Mouse (Mus musculus): ENCODE data around the gene Vezt. TPM values are rescaled to one million over a fixed set of nuclear protein-coding genes. Genes with fewer than 3 reads are reported as not detected.

The Vezt gene
- polyA plus RNA-seq (2015; fragmentation: Nextera tagmentation; extraction: Ambion mirVana): 21.1 and 22.6 TPM in 2 replicates

DNA sequence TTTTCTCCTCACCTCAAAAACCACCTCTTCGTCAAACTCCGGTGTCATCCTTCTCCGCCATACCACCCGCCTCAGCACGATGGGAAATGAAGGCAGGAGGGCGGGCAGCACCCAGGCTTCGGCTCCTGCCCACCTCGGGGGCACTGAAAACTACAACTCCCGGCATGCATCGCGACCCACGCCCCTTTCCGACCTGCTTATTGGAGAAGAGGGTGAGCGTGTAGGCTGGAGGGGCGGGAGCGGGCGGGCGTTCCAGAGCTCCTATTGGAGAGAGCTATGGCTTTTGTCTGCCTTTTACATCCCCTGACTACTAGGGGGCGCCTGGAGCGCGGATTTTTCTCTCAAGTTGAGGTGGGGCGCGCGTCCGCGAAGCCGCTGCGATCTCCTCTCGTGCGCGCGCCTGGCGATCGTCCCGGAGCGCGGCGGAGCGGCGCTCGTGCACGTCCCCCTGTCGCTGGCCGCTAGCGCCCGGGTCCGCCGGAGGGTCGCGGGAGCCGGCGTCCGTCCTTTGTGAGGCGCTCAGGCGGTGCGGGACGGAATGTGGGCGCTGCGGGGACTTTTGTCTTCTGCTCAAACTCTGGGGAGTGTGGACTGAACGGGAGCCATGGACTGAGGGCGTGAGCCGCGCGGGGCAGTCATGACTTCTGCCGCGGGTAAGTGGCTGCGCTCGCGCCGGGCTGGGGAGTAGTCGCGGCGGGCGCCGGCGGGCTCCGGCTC lies at the start of gene Vezt, which contains the start of gene Fgd6:
Gene Vezt, minus strand, starts transcription at position 160 of the 717 bp plus-strand sequence.
Gene Fgd6, plus strand, starts transcription at position 344 of the 717 bp plus-strand sequence.
- ATAC-seq (ENCODE audit: insufficient read depth, low FRiP score, low read depth): peak; percentile 98
- under 1% methylated on average over 77 of the region's 77 CpGs for WGBS

DNA sequence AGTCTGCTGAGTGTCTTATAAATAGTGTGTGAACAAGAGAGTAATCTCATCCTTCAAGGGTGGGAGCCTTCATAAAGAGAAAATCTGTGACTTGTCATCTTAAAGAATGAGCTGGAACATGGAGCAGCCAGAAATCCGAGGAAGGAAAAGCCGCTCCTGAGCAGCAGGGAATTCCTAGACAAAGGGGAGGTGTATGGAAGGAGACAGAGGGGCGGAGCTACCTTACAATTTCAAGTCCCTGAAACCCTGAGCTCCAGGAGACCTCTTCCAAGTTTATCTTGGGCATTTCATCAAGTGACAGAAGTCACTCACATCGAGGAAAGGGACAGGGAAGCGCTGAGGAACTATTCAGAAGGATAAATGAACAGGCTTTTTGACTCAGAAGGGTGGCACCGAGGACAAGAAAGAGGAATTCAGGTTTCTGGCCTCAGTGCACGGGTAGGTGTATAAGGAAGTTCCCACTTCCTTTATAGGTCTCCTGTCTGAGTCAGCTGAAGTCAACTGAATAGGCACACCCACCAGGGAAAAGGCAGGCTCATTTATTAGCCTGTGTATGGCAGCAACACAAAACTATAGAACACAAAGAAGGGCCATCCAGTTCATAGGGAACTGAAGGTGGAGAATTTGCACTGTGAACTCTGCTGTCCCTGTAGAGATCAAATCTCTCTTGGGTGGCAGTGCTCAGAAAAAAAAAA lies 46.6 kb upstream of the Vezt start:
- Histone ChIP-seq H3K4me2 (peak overlapping the region; percentile 21; the same call in 1 of the 2 replicates), H3K4me3 (replicated peaks) (no peak overlapping the region), H3K9ac (no peak overlapping the region), H3K9me3 (no peaks in the 10 kb centered on the region), H3K27ac (peak overlapping the region; percentile 62), H3K4me1 (no peaks in the 10 kb centered on the region), H3K27me3 (replicated peaks) (no peaks in the 10 kb centered on the region), H3K36me3 (no peaks in the 10 kb centered on the region)
- peak; percentile 72; the same call in 1 of the 2 replicates for ATAC-seq (ENCODE audit: insufficient read depth, low FRiP score, low read depth)
- 38% methylated on average over 7 of the region's 7 CpGs for WGBS

More for the DNA sequence above, at the start of gene Vezt, which contains the start of gene Fgd6:
- Histone ChIP-seq H3K4me1 (peaks cover 6% of the 10 kb centered on the region; the same call in 1 of the 2 replicates), H3K9me3 (no peaks in the 10 kb centered on the region), H3K4me3 (replicated peaks) (peak within 1 kb of the TSS; percentile 72), H3K27me3 (replicated peaks) (no peaks in the 10 kb centered on the region), H3K9ac (peak within 1 kb of the TSS; percentile 70), H3K27ac (peak within 1 kb of the TSS; percentile 76), H3K36me3 (no peaks in the 10 kb centered on the region), H3K4me2 (peak within 1 kb of the TSS; percentile 71)

DNA sequence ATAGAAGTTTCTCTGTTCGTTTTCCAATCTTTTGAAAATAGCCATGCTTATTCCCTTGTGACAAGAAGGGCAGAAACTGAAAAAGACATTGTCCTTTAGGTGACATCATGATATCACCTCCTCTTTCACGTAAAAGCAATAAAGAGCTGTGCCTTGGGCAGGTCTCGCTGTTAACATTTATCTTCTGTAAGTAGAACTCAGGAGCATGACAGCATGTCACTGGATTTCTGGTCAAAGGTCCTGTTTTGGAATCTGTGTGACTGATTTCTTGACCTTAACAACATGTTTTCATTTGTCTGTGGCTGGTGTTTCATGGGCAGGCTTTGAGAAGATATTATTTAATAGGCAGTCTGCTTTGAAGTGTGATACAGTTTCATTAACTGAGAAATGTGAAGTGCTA lies 45.1 kb upstream of the Vezt start:
- no peaks in the 10 kb centered on the region for H3K36me3 ChIP-seq
- H3K4me1 ChIP-seq: no peaks in the 10 kb centered on the region
- ATAC-seq (ENCODE audit: insufficient read depth, low FRiP score, low read depth): no peak
- H3K4me2 ChIP-seq: no peak overlapping the region
- no peaks in the 10 kb centered on the region for H3K9me3 ChIP-seq
- WGBS: 66% methylated on average over 3 of the region's 3 CpGs
- H3K27ac ChIP-seq: no peak overlapping the region
- no peaks in the 10 kb centered on the region for H3K27me3 ChIP-seq (replicated peaks)
- no peak overlapping the region for H3K9ac ChIP-seq
- H3K4me3 ChIP-seq (replicated peaks): no peak overlapping the region

DNA sequence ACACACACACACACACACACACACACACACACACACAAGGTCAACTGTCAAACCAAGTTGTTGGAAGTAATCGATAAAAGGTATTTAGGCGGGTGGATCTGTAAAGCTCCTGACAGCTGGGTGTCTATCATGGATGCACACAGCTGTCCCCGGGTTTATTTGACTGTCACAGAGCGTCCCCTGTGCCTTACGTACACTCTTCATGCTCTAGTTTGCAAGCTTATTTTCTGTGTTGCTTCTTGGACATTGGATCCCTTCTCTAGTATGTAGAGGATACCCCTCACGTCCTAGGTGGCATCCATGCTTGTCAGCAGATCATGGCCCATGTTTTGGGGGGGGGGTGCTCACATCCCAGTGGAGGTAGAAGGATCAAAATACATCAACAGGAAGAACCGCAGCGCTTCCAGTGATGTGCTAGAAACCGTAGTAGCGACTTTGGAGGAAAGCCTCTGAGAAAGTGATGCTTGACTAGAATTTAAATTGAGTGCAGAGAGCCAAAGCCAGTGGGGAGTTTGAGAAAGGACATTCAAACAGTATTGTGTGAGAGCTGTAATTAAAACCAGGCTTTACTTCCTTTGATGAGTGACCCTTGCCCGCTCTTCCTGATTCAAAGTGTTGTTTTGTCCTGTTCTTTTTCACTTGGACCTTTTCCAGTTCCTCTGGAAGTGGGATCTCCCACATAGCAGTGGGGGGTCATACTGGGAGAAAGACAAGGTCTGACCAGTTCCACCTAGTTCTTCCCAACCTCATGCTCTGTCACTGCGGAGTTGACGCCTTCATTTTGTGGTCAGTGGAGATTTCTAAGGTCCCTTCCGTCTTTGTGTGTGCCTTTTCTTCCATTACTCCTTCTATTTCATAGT lies 41.6 kb upstream of the Vezt start:
- 82% methylated on average over 14 of the region's 14 CpGs for WGBS

DNA sequence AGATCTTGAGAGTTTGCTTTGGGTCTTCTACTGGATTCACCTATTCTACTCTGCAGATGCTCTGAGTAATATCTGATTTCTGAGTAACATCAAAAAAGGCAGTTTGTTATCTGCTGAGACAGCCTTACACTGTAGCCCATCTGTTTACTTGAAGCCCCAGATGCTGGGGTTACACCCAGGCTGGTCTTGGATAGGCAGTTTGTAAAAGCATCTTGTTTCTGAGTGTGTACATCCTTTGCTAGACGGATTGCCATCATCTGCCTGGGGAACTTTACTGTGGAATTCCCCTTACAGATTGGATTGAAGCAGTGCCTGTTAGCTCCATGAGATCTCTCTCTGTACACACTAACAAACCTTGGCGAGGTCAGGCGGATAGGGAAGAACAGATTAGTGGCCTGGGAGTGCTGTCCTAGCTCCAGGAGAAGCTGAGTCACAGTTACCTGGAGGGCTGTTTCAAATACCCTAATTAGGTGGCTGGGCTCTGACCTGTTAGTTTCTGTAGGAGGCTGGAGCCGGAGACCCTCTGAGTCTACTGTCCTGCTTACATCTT lies 37.4 kb upstream of the Vezt start:
- no peaks in the 10 kb centered on the region for H3K9me3 ChIP-seq
- H3K4me1 ChIP-seq: peaks cover 15% of the 10 kb centered on the region
- no peak overlapping the region for H3K9ac ChIP-seq
- no peaks in the 10 kb centered on the region for H3K27me3 ChIP-seq (replicated peaks)
- 49% methylated on average over 4 of the region's 4 CpGs for WGBS
- no peak overlapping the region; the same call in 1 of the 2 replicates for H3K4me2 ChIP-seq
- no peaks in the 10 kb centered on the region for H3K36me3 ChIP-seq
- ATAC-seq (ENCODE audit: insufficient read depth, low FRiP score, low read depth): peak; percentile 72
- no peak overlapping the region for H3K4me3 ChIP-seq (replicated peaks)
- H3K27ac ChIP-seq: peak overlapping the region; percentile 54

More for the DNA sequence above, 41.6 kb upstream of the Vezt start:
- H3K27me3 ChIP-seq (replicated peaks): no peaks in the 10 kb centered on the region
- no peaks in the 10 kb centered on the region for H3K9me3 ChIP-seq
- H3K4me3 ChIP-seq (replicated peaks): no peak overlapping the region
- ATAC-seq (ENCODE audit: insufficient read depth, low FRiP score, low read depth): no peak
- H3K4me1 ChIP-seq: peaks cover 11% of the 10 kb centered on the region
- no peak overlapping the region for H3K9ac ChIP-seq
- H3K4me2 ChIP-seq: no peak overlapping the region
- no peaks in the 10 kb centered on the region for H3K36me3 ChIP-seq
- H3K27ac ChIP-seq: no peak overlapping the region

DNA sequence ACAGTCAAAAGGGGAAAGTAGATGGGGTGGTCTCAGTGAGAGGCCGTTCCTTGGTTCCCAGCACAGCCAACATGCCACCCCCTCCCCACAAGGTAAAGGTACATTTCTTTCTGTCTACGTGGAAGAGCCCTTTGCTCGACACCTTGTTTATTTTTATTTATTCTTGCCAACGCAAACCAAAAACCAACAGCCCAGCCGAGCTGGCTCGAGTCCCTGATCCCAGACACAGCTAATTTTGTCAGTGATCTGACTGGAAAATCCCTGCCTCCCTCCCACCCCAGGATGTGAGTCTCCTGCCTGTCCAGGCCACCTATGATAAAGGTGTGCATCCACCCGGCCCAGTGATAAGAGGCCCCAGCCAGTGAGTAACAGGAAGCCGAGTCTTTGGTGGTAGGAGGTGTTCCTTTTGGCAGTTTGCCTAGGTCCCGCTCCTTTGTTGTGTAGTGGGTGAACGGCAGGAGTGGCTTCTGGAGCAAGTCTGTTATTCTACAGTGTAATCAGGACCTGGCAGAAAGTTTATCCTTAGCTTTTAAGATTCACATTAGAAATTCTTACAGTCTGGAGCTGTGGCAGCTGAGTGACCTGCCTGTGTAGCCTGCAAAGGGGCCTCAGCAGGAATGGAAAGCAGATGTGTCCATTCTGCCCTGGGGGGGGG lies 36.8 kb upstream of the Vezt start:
- peak overlapping the region; percentile 54; the same call in 1 of the 2 replicates for H3K27ac ChIP-seq
- no peak overlapping the region for H3K9ac ChIP-seq
- H3K4me3 ChIP-seq (replicated peaks): no peak overlapping the region
- peak; percentile 57 for ATAC-seq (ENCODE audit: insufficient read depth, low FRiP score, low read depth)
- H3K4me1 ChIP-seq: peaks cover 15% of the 10 kb centered on the region
- no peaks in the 10 kb centered on the region for H3K36me3 ChIP-seq
- WGBS: 28% methylated on average over 10 of the region's 10 CpGs
- no peaks in the 10 kb centered on the region for H3K9me3 ChIP-seq
- peak overlapping the region; percentile 16; the same call in 1 of the 2 replicates for H3K4me2 ChIP-seq
- no peaks in the 10 kb centered on the region for H3K27me3 ChIP-seq (replicated peaks)

DNA sequence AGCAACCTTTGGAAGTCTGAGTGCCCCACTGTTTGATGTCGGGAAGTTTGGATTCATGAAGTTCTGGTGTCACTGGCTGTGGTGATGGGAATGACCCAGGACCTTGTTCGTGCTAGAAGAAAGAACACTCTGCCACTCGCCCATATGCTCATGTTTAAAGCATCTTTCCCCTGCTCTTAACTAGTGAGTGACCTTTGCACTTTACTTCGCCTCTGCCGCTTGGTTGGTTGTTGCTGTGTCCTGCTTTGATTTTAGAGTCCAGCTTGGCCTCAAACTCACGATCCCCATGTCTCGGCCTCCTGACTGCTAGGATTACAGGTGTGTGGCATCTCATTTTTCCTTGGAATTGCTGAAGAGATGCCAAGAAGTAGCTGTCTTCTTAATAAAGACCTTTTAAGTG lies 36.0 kb upstream of the Vezt start:
- no peaks in the 10 kb centered on the region for H3K36me3 ChIP-seq
- 78% methylated on average over 7 of the region's 7 CpGs for WGBS
- H3K27me3 ChIP-seq (replicated peaks): no peaks in the 10 kb centered on the region
- H3K4me1 ChIP-seq: peaks cover 15% of the 10 kb centered on the region
- no peak overlapping the region for H3K4me3 ChIP-seq (replicated peaks)
- H3K27ac ChIP-seq: no peak overlapping the region
- H3K9ac ChIP-seq: no peak overlapping the region
- no peak for ATAC-seq (ENCODE audit: insufficient read depth, low FRiP score, low read depth)
- H3K9me3 ChIP-seq: no peaks in the 10 kb centered on the region
- H3K4me2 ChIP-seq: no peak overlapping the region

DNA sequence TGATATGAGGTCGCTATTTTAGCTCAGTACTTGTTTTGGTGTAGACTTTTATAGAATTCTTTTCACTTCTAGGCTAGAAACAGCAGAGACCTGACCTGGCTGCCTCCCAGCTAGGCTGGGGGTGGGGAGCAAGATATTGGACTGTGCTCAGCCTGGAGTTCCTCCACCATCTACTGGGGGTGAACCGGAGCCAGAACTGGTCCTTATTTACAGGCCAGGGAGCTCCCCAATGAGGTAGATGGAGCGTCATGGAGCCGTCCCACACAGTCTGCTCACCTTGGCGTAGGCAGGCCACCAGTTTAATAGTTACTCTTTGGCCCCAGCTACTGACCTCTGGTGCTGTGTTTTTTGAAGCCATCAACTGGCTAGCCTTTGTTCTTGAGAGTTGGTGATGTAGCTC lies 33.1 kb upstream of the Vezt start:
- Histone ChIP-seq H3K9ac (no peak overlapping the region), H3K27me3 (replicated peaks) (no peaks in the 10 kb centered on the region), H3K27ac (no peak overlapping the region), H3K4me2 (no peak overlapping the region), H3K9me3 (no peaks in the 10 kb centered on the region), H3K4me1 (peaks cover 15% of the 10 kb centered on the region), H3K36me3 (no peaks in the 10 kb centered on the region), H3K4me3 (replicated peaks) (no peak overlapping the region)
- no peak for ATAC-seq (ENCODE audit: insufficient read depth, low FRiP score, low read depth)
- 80% methylated on average over 5 of the region's 5 CpGs for WGBS

DNA sequence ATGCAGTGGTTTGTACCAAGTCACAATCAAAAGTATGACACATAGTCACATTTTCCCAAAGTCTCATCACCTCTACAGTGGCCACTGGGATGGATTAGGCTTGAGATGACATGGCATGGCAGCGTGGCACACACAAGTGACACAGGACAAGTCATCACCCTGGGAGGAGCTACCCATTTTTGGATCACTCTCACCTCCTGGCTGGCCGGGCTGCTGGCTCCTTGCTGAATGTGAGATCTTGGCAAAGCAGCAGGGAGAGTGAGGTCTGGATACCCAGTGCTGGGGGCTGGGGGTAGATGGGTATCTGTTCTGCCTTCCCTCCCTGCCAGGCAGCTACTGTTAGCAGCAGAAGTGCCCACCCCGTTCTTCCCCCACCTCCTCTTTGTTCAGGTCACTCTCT lies 31.3 kb upstream of the Vezt start:
- WGBS: 76% methylated on average over 3 of the region's 3 CpGs
- Histone ChIP-seq H3K27me3 (replicated peaks) (no peaks in the 10 kb centered on the region), H3K9me3 (no peaks in the 10 kb centered on the region), H3K9ac (no peak overlapping the region), H3K27ac (no peak overlapping the region), H3K36me3 (no peaks in the 10 kb centered on the region), H3K4me2 (no peak overlapping the region), H3K4me1 (0 out of 2 replicates have a peak, but pooled peaks cover 1% of the 10 kb centered on the region), H3K4me3 (replicated peaks) (no peak overlapping the region)
- ATAC-seq (ENCODE audit: insufficient read depth, low FRiP score, low read depth): no peak

DNA sequence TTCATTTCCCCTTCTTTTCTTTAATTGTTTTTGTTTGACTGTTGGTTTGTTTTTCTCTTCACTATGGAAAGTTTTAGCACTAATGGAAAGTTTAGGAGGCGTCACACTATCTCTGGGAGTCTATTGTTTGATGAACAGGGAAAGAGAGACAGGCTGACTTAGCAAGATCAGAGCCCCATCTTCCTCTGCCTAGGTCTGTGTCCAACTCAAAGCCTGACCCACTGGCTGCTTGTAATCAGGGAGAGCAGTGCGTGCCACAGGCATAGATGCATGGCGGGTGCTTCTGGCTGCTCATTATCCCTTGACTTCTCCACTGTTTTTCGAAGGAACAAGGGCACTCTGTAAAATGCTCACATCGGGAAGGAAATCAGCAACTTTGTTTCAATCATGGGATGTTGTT lies 26.7 kb upstream of the Vezt start:
- WGBS: 75% methylated on average over 5 of the region's 5 CpGs
- ATAC-seq (ENCODE audit: insufficient read depth, low FRiP score, low read depth): no peak
- Histone ChIP-seq H3K4me2 (no peak overlapping the region), H3K4me1 (peaks cover 9% of the 10 kb centered on the region; the same call in 1 of the 2 replicates), H3K27me3 (replicated peaks) (no peaks in the 10 kb centered on the region), H3K4me3 (replicated peaks) (no peak overlapping the region), H3K27ac (no peak overlapping the region), H3K9me3 (no peaks in the 10 kb centered on the region), H3K36me3 (no peaks in the 10 kb centered on the region), H3K9ac (no peak overlapping the region)

DNA sequence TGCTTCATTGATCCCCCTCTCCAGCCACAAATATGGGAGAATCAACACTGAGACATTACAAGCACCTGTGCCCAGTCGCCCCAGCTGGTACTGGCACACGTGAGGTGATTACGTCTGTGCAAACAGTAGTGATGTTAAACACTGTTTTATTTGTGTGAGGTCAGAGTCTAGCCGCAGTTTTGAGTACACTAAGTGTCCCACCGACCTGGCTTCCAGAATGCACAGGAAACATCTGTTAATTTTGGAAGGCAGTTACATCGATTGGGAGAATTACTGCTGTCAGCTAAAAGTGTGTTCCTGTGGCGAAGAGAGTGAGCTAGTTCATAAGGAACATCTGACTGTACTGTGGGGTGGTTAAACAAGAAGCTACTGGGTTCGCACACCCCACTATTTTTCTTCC lies 24.6 kb upstream of the Vezt start:
- Histone ChIP-seq H3K4me1 (peaks cover 9% of the 10 kb centered on the region; the same call in 1 of the 2 replicates), H3K9ac (no peak overlapping the region), H3K27ac (peak overlapping the region; percentile 35; the same call in 1 of the 2 replicates), H3K4me2 (no peak overlapping the region), H3K27me3 (replicated peaks) (no peaks in the 10 kb centered on the region), H3K9me3 (no peaks in the 10 kb centered on the region), H3K4me3 (replicated peaks) (no peak overlapping the region), H3K36me3 (no peaks in the 10 kb centered on the region)
- 40% methylated on average over 8 of the region's 8 CpGs for WGBS
- ATAC-seq (ENCODE audit: insufficient read depth, low FRiP score, low read depth): no peak; the same call in 1 of the 2 replicates

All from stomach, embryonic 15.5 days (tissue).